Mouse (Mus musculus) gastrocnemius, postnatal 14 days (tissue): ENCODE data around the gene Ccdc154. TPM values are rescaled to one million over a fixed set of nuclear protein-coding genes. Genes with fewer than 3 reads are reported as not detected.

Experiments used
- DNase-seq: peaks from one replicate; pipeline ENCODE4 v3.0.0; 2021; ENCODE audit warnings: mixed read lengths
- intact Hi-C: fragments of 180-260 bp; cut with DNase I; formaldehyde crosslinking; loops from one replicate; pipeline ENCODE4 v1.15.1; 2025; ENCODE audit warnings: low total_unique reads
- total RNA-seq, 2 experiments: library from RNA; stranded (reverse); gene quantifications; 2 replicates each; pipeline ENCODE4 v1.2.3; 2021

Gene Ccdc154
- total RNA-seq, 2 experiments from 2014 or later: not detected

DNA sequence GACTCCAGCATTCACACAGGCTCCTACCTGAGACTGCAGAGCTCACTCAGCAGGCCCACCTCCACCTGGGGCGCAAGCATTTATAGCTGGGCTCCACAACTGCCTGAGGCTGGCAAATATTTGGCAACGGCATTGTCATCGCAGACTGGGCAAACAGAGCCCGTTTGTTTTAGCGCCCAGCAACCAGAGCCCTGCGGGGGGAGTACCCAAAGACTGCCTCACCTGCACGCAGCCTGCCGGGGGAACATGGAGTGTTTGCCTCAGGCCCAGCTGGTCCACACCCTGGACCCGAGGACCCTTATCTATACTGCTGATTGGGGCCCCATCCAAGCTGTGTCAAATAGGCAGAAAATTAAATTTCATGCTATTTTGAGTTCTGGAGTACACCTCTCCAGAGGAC lies 13.2 kb downstream of the Ccdc154 start, which contains the start of gene Gm38655:
TSS of gene Gm38655 (minus strand) at position 61 of the 400 bp plus-strand sequence.
- no peak for DNase-seq
- intact Hi-C loops: no loop called here

DNA sequence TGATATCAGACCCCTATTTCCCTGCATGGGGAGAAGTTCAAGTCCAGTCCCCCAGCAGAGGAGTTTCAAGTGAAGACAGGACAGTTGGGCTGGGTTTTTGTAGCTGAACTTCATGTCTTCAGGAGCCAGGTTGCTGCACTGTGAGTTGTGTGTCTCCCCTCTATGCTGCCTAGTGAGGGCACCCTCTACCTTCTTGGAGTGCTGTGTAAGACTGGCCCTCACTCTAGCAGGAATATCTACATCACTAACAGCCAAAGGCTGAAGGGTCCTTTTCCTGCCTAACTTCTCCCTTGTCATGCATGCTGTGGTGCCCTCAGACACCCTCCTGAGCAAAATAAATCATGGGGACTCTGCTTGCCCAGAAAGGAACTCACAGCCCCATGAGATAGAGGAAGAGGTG lies 21.0 kb downstream of the Ccdc154 start:
- intact Hi-C loops: loop anchor here (5.0 to 10.0 kb wide), 2 partner anchors 46 to 82 kb away; no protein-coding TSS in a partner anchor
- DNase-seq: no peak

DNA sequence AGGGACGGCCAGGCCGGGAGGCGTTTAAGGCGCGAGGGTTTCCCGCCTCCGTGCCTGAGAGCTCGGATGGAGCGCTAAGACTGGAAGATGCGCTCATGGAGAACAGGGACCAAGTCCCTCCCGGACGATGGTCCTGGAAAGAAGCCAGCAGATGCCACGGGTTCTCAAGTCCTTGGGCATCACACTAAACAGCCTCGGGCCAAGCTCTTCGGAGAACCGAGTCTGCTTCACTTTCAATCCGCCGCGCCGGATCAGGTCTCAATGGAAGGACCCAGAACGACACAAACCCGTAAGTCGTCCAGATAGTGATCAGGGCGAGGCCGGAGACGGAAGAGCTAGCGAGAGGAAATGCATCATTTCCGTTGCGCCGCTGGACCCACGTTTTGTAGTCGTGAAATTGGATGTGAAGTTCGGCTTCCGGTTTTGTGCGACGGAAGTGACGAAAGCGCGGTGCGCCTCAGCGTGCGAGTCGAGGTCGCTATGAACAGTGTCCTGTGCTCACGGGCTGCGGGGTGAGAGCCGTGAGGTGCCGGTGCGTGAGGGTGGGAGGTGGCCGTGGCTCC lies 21.9 kb downstream of the Ccdc154 start, which contains the start of gene BC003965:
TSS of gene BC003965 (plus strand) at position 426 of the 563 bp plus-strand sequence.
- intact Hi-C loops: loop anchor here (5.0 to 10.0 kb wide), 2 partner anchors 47 to 81 kb away; no protein-coding TSS in a partner anchor
- DNase-seq: peak; percentile 95

DNA sequence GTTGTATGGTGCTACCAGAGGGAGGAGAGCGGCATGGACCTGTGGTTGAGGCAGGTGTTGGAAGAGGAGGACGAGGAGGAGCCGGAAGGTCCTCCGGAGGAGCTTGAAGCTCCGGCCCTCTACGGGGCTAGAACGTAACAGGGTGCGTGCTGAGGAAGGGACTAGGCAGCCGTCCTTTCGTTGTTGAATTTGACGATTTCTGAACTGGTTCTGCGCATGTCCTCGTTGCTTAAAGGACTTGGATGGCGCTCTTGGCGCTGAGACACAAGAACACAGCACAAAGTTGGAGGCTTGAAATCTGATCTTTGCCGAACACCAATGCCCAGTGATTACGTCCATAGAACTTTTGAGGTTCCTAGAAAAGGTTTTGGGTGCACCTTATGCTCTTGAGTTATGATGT lies 22.7 kb downstream of the Ccdc154 start:
- no peak for DNase-seq
- intact Hi-C loops: loop anchor here (5.0 to 10.0 kb wide), 2 partner anchors 48 to 80 kb away; no protein-coding TSS in a partner anchor

DNA sequence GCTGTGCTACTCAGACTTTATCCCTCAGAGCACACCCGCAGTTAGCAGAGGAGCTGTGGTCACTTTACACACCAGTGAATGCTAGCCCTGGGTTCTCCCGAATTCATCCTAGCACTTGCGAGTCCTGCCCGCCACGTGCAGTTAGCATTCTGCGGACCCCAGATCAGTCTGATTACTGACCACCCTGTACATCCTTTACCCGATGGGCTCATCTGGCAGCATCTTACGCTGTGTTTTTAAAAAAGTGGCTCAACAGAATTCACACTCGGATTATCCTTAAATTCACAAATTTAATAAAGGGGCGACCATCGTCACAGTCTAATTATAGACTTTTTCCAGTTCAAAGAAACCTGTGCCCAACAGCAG lies 25.5 kb downstream of the Ccdc154 start:
- intact Hi-C loops: loop anchor here (10.0 kb wide), 1 partner anchor 77 kb away; no protein-coding TSS in a partner anchor
- no peak for DNase-seq

DNA sequence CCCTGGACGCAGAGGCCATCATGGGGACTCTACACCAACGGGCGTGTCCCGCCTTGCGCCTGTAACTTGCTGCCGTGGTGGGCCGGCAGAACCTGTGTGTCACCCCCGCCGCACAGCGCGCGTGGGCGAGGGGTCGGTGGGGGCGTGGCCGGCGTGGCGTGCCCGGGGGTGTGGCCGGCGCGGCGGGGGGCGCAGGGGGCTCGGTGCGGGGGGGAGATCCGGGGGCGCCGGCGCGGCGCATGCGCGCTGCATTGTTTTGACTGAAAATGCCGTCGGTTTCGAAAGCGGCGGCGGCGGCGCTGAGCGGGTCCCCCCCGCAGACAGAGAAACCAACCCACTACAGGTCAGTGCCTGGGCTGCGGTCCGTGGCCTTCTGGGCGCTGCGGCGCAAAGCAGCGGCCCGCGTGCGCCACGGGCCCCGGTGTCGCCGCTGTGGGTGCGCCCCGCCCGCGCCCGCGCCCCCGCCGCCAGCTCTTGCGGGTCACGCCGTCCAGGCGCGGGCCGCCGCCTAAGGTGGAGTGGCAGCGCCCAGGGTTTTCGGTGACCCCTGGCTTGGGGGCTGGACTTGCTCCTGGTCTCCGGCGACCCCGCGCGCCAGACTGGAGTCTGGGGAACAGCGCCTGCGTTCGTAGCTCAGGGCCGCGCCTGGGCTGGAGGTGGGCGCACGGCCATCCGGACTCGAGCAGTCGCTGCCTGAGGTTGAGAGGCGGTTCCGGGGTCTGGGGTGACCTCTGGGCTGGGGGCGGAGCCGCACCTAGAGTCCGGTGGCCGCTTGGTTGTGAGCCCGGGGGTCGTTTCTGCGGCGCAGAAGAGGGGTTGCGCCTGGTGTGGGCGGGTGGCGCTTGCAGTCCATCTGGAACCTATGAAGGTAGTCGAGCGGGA lies 26.1 kb downstream of the Ccdc154 start, which contains the start of gene Unkl:
TSS of gene Unkl (plus strand) at position 248 of the 882 bp plus-strand sequence.
- intact Hi-C loops: loop anchor here (10.0 kb wide), 1 partner anchor 76 kb away; no protein-coding TSS in a partner anchor
- peak; percentile 80 for DNase-seq

DNA sequence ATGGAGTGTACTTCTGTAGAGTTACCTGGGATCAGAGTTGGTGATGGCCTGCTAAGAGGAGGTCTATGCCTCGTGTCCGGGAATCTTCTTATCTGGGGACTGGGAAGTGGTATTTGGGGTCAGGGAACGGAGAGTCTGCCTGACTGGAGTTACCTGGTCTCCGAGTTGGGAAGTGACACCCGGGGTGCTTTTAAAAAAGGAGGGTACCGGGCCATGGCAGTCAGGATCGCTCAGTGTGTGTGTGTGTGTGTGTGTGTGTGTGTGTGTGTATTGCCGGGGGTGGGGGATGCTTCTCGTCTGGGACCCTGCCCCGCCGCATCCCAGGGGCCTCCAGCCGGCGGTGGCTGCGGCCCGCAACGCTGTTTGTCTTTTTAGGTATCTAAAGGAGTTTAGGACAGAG lies 26.8 kb downstream of the Ccdc154 start:
- no peak for DNase-seq
- intact Hi-C loops: loop anchor here (10.0 kb wide), 1 partner anchor 76 kb away; no protein-coding TSS in a partner anchor

DNA sequence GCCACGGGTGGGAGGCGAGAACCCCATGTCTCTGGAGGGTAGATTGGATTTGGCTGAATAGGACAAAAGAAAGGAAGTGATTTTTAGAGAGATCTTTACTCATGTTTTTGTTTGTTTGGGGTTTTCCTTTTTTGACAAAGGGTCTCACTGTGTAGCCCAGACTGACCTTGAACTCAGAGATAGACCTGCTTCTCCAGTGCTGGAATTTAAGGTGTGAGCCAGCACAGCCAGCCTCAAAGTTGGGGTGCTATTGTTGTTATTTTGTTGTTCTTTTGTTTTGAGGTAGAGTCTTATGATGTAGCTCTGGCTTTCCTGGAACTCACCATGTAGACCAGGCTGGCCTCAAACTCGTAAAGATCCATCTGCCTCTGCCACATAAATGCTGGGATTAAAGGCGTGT lies 40.1 kb downstream of the Ccdc154 start:
- intact Hi-C loops: no loop called here
- DNase-seq: no peak

DNA sequence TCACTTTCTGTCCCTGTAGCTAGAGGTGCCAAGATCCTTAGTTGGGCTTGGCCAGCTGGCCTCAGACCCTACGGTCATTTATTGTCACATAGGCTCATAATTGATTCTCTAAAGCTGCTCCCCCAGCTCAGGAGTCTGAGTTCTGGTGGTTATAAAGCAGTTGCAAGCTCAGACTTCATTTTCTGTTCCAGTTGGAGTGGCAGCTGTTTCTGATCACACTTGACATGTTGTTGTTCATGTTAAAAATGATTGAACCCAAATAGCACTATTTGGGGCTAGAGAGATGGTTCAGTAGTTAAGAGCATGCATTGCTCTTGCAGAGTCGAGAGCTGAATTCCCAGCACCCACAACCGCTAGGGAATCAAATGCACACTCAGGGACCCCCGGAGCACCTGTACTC lies 47.7 kb downstream of the Ccdc154 start:
- intact Hi-C loops: no loop called here
- no peak for DNase-seq

DNA sequence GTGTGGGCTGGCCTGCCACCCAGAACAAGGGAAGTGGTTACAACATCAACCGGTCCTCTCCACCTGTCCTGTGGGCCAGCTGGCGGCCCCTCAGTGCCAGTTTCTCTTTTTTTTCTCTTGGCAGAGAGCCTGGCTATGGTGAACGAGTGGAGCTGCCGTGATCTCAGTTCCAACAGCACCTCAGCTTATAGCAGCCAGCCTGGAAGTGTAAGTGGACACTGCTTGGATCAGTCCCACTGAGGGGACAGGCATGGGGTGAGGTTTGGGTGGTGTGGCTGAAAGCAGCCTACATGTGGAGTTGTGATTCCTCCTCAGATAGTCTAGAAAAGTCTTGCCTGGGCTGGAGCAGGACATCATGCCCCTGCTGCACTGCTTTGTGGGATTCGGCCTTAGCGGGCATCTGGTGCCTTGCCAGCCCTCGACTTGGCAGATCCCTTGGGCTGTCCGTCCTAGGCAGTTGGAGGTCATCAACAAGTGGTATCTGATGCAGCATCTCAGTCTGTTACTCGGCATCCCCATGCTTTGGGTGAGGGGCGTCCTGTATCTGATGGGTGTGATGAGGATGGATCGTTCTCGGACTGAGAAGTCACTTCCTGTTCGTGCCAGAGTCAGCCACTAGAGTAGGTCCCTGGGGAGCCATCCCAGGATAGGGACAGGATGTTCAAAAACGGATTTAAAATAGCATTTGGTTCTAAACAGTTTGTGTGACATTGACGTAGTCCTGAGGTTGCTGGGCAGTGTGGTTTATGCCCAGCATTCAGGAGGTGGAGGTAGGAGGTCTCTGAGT lies 48.6 kb downstream of the Ccdc154 start:
- peak; percentile 37 for DNase-seq
- intact Hi-C loops: no loop called here

DNA sequence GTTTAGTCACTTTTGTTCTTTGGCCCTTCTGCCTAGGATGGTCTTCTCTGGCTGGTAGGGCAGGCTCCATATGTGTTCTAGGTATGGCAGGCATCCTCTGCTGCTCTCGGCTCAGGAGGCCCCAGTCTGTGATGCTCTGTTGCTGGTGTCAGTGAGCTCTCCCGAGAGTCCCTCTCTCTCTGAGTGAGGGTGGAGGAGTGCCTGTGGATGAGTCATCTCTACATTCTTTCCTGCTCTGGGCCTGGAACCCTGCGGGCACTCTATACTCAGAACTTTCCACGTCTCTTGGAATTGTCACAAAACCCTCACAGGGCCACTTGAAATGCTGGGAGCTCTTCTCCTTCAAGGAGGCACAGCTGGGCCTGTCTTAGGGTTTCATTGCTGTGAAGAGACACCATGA lies 49.4 kb downstream of the Ccdc154 start:
- DNase-seq: no peak
- intact Hi-C loops: no loop called here

DNA sequence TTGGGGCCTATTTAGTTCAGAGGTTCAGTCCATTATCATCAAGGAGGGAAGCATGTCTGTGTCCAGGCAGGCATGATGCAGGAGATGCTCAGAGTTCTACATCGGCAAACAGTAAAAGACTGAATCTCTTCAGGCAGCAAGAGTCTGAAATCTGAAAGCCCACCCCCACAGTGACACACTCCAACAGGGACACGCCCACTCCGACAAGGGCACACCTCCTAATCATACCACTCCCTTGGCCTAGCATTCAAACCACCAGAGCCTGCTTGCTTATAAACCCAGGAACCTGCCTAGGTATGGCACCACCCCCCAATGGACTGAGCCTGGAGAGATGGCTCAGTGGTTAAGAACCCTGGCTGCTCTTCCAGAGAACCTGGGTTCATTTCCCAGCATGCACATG lies 53.2 kb downstream of the Ccdc154 start:
- intact Hi-C loops: no loop called here
- no peak for DNase-seq

DNA sequence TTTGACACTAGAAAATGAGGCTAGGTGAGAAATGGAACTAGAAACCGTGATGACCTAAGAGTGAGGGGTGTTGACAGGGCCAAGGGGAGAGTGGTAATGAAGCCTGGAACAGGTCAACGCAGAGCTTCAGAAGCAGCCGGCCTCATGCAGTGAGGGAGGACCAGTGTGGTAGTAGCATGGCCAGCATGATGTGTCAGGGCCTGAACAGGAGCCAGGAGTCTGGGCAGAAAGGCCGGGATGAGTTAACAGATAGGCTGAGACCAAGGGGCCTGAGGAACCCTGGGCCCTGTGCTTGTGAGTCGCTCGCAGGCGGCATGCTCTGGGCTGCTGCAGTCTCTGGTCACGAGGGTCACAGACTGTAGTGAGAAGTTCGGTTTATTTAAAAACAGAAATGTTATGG lies 56.7 kb downstream of the Ccdc154 start:
- no peak for DNase-seq
- intact Hi-C loops: no loop called here

DNA sequence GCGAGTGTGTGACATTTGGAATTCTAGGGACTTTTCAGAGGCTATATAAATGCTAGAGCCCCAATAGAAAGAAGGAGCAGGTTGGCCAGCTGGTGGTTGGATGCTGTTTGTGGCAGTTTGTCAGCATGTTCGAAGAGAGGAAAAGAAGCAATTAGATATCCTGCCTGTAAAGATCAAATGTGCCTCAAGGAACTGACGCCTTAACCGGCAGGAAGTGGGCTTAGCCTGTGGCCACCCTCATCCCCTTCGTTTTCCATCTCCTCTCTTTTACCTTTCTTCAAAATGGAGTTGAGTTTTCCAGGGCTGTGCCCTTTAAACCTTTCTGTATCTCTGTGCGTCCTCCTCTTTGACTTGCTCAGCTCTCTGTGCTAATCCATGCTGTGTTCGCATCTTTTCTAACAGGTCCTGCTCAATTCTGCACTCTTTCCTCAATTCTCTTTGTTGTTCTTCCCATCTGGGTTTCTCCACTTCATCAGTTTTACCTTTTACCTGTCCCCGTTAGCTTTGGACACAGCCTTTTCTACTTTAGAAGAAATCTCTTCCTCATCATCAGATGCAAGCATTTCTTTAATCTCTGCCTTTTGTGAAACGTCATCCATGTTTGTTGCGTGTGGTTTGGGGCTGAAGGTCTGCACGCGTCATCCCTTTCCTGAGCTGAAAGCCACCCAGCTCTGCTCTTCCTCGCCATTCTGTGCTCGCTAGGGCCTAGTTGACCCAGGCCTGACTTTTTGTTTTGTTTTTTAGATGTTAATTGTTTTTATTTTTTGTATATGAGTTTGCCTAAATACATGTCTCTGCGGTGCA lies 57.4 kb downstream of the Ccdc154 start:
- intact Hi-C loops: no loop called here
- no peak for DNase-seq

DNA sequence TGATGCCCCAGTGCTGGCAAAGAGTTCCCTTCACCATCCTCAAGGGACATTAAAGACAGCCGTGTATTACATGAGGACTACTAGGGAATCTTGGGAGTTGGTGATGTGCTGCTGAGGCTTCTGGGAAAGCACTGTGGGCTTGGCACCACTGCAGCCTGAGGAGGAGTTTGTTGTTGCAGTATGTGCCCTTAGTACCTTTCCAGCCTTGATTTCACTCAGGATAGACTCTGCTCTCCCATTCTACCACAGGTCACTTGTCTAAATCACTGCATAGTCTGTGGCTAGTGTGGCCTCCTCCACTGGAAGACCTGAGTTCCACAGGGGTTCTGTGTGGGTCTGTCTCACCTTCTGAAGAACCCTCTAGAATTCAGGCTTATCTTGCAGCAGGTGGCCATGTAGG lies 58.5 kb downstream of the Ccdc154 start:
- intact Hi-C loops: no loop called here
- no peak for DNase-seq
